Mouse (Mus musculus): ENCODE measurements around the gene Igf2bp3. TPM values are rescaled to one million over a fixed set of nuclear protein-coding genes. Genes with fewer than 3 reads are reported as not detected.

The Igf2bp3 gene
- polyA plus RNA-seq, 1 experiment from 2014 or later: 149 TPM

GRCm38 (mm10) chr6:49057053-49058021 lies 157.4 kb downstream of the Igf2bp3 start:
- Histone ChIP-seq H3K9ac (replicated peaks; ENCODE audit: low read length) (no peak overlapping the region), H3K4me2 (ENCODE audit: low read depth, low read length) (no peak overlapping the region), H3K27me3 (ENCODE audit: control insufficient read depth, insufficient read depth, low read length) (no peaks in the 10 kb centered on the region), H3K27ac (replicated peaks; ENCODE audit: low read depth, low read length) (no peak overlapping the region), H3K36me3 (replicated peaks; ENCODE audit: control insufficient read depth, insufficient read depth, low read depth, low read length) (no peaks in the 10 kb centered on the region), H3K4me3 (ENCODE audit: low read depth, low read length) (no peak overlapping the region), H3K4me1 (ENCODE audit: control insufficient read depth, insufficient read depth, low read length) (no peaks in the 10 kb centered on the region), H3K9me3 (replicated peaks; ENCODE audit: control insufficient read depth, low read length) (no peaks in the 10 kb centered on the region)
- ATAC-seq (replicated peaks; ENCODE audit: insufficient number of reproducible peaks, low FRiP score, low TSS enrichment, low read depth) (no peak), DNase-seq (ENCODE audit: low spot score) (peak; percentile 81)
- WGBS: 44% methylated on average over 8 of the region's 8 CpGs

- no peak for ATAC-seq (replicated peaks; ENCODE audit: insufficient number of reproducible peaks, low FRiP score, low TSS enrichment, low read depth)
These were observed 158.7 kb downstream of the Igf2bp3 start for GRCm38 (mm10) chr6:49056009-49056408.

GRCm38 (mm10) chr6:49055256-49055733 lies 159.5 kb downstream of the Igf2bp3 start:
- Histone ChIP-seq H3K4me1 (ENCODE audit: control insufficient read depth, insufficient read depth, low read length) (no peaks in the 10 kb centered on the region), H3K27me3 (ENCODE audit: control insufficient read depth, insufficient read depth, low read length) (no peaks in the 10 kb centered on the region), H3K4me3 (ENCODE audit: low read depth, low read length) (no peak overlapping the region), H3K4me2 (ENCODE audit: low read depth, low read length) (no peak overlapping the region), H3K36me3 (replicated peaks; ENCODE audit: control insufficient read depth, insufficient read depth, low read depth, low read length) (no peaks in the 10 kb centered on the region), H3K27ac (replicated peaks; ENCODE audit: low read depth, low read length) (no peak overlapping the region), H3K9ac (replicated peaks; ENCODE audit: low read length) (no peak overlapping the region), H3K9me3 (replicated peaks; ENCODE audit: control insufficient read depth, low read length) (no peaks in the 10 kb centered on the region)
- peak; percentile 35 for DNase-seq (ENCODE audit: low spot score)
- 0 out of 2 replicates have a peak, but pooled peaks have one; percentile 64 for ATAC-seq (replicated peaks; ENCODE audit: insufficient number of reproducible peaks, low FRiP score, low TSS enrichment, low read depth)
- WGBS: 5% methylated on average over 7 of the region's 7 CpGs

More at GRCm38 (mm10) chr6:49056009-49056408, 158.7 kb downstream of the Igf2bp3 start:
- Histone ChIP-seq H3K27me3 (ENCODE audit: control insufficient read depth, insufficient read depth, low read length) (no peaks in the 10 kb centered on the region), H3K36me3 (replicated peaks; ENCODE audit: control insufficient read depth, insufficient read depth, low read depth, low read length) (no peaks in the 10 kb centered on the region), H3K4me3 (ENCODE audit: low read depth, low read length) (no peak overlapping the region), H3K9ac (replicated peaks; ENCODE audit: low read length) (no peak overlapping the region), H3K27ac (replicated peaks; ENCODE audit: low read depth, low read length) (no peak overlapping the region), H3K9me3 (replicated peaks; ENCODE audit: control insufficient read depth, low read length) (no peaks in the 10 kb centered on the region), H3K4me2 (ENCODE audit: low read depth, low read length) (no peak overlapping the region), H3K4me1 (ENCODE audit: control insufficient read depth, insufficient read depth, low read length) (no peaks in the 10 kb centered on the region)
- no peak for DNase-seq (ENCODE audit: low spot score)
- 74% methylated on average over 9 of the region's 9 CpGs for WGBS

GRCm38 (mm10) chr6:49052191-49052590 lies 162.6 kb downstream of the Igf2bp3 start:
- DNase-seq (ENCODE audit: low spot score) (no peak), ATAC-seq (replicated peaks; ENCODE audit: insufficient number of reproducible peaks, low FRiP score, low TSS enrichment, low read depth) (no peak)
- Histone ChIP-seq H3K4me2 (ENCODE audit: low read depth, low read length) (no peak overlapping the region), H3K27me3 (ENCODE audit: control insufficient read depth, insufficient read depth, low read length) (no peaks in the 10 kb centered on the region), H3K9ac (replicated peaks; ENCODE audit: low read length) (no peak overlapping the region), H3K36me3 (replicated peaks; ENCODE audit: control insufficient read depth, insufficient read depth, low read depth, low read length) (no peaks in the 10 kb centered on the region), H3K27ac (replicated peaks; ENCODE audit: low read depth, low read length) (no peak overlapping the region), H3K9me3 (replicated peaks; ENCODE audit: control insufficient read depth, low read length) (no peaks in the 10 kb centered on the region), H3K4me3 (ENCODE audit: low read depth, low read length) (no peak overlapping the region), H3K4me1 (ENCODE audit: control insufficient read depth, insufficient read depth, low read length) (no peaks in the 10 kb centered on the region)
- 72% methylated on average over 5 of the region's 5 CpGs for WGBS

- no peak overlapping the region for H3K9ac ChIP-seq (replicated peaks; ENCODE audit: low read length)
- no peaks in the 10 kb centered on the region for H3K36me3 ChIP-seq (replicated peaks; ENCODE audit: control insufficient read depth, insufficient read depth, low read depth, low read length)
- DNase-seq (ENCODE audit: low spot score) (no peak), ATAC-seq (replicated peaks; ENCODE audit: insufficient number of reproducible peaks, low FRiP score, low TSS enrichment, low read depth) (no peak)
- no peak overlapping the region for H3K4me2 ChIP-seq (ENCODE audit: low read depth, low read length)
- no peaks in the 10 kb centered on the region for H3K4me1 ChIP-seq (ENCODE audit: control insufficient read depth, insufficient read depth, low read length)
- 65% methylated on average over 11 of the region's 11 CpGs for WGBS
- no peaks in the 10 kb centered on the region for H3K27me3 ChIP-seq (ENCODE audit: control insufficient read depth, insufficient read depth, low read length)
- H3K27ac ChIP-seq (replicated peaks; ENCODE audit: low read depth, low read length): no peak overlapping the region
- H3K4me3 ChIP-seq (ENCODE audit: low read depth, low read length): no peak overlapping the region
- H3K9me3 ChIP-seq (replicated peaks; ENCODE audit: control insufficient read depth, low read length): no peaks in the 10 kb centered on the region
These were observed 163.9 kb downstream of the Igf2bp3 start for GRCm38 (mm10) chr6:49050677-49051410.

GRCm38 (mm10) chr6:49048395-49048794 lies 166.4 kb downstream of the Igf2bp3 start:
- no peak overlapping the region for H3K27ac ChIP-seq (replicated peaks; ENCODE audit: low read depth, low read length)
- 90% methylated on average over 10 of the region's 10 CpGs for WGBS

GRCm38 (mm10) chr6:49047848-49048247 lies 166.9 kb downstream of the Igf2bp3 start:
- Histone ChIP-seq H3K4me1 (ENCODE audit: control insufficient read depth, insufficient read depth, low read length) (no peaks in the 10 kb centered on the region), H3K4me2 (ENCODE audit: low read depth, low read length) (no peak overlapping the region), H3K27me3 (ENCODE audit: control insufficient read depth, insufficient read depth, low read length) (no peaks in the 10 kb centered on the region), H3K9me3 (replicated peaks; ENCODE audit: control insufficient read depth, low read length) (no peaks in the 10 kb centered on the region), H3K4me3 (ENCODE audit: low read depth, low read length) (no peak overlapping the region), H3K36me3 (replicated peaks; ENCODE audit: control insufficient read depth, insufficient read depth, low read depth, low read length) (no peaks in the 10 kb centered on the region), H3K27ac (replicated peaks; ENCODE audit: low read depth, low read length) (no peak overlapping the region), H3K9ac (replicated peaks; ENCODE audit: low read length) (no peak overlapping the region)
- DNase-seq (ENCODE audit: low spot score): no peak
- no peak for ATAC-seq (replicated peaks; ENCODE audit: insufficient number of reproducible peaks, low FRiP score, low TSS enrichment, low read depth)
- 73% methylated on average over 10 of the region's 10 CpGs for WGBS

More at GRCm38 (mm10) chr6:49048395-49048794, 166.4 kb downstream of the Igf2bp3 start:
- Histone ChIP-seq H3K4me3 (ENCODE audit: low read depth, low read length) (no peak overlapping the region), H3K4me2 (ENCODE audit: low read depth, low read length) (no peak overlapping the region), H3K9ac (replicated peaks; ENCODE audit: low read length) (no peak overlapping the region), H3K27me3 (ENCODE audit: control insufficient read depth, insufficient read depth, low read length) (no peaks in the 10 kb centered on the region), H3K4me1 (ENCODE audit: control insufficient read depth, insufficient read depth, low read length) (no peaks in the 10 kb centered on the region), H3K9me3 (replicated peaks; ENCODE audit: control insufficient read depth, low read length) (no peaks in the 10 kb centered on the region), H3K36me3 (replicated peaks; ENCODE audit: control insufficient read depth, insufficient read depth, low read depth, low read length) (no peaks in the 10 kb centered on the region)
- no peak for ATAC-seq (replicated peaks; ENCODE audit: insufficient number of reproducible peaks, low FRiP score, low TSS enrichment, low read depth)
- DNase-seq (ENCODE audit: low spot score): no peak
